ENCODE assay signal across 11 mouse cellular contexts in the genomic region with DNA sequence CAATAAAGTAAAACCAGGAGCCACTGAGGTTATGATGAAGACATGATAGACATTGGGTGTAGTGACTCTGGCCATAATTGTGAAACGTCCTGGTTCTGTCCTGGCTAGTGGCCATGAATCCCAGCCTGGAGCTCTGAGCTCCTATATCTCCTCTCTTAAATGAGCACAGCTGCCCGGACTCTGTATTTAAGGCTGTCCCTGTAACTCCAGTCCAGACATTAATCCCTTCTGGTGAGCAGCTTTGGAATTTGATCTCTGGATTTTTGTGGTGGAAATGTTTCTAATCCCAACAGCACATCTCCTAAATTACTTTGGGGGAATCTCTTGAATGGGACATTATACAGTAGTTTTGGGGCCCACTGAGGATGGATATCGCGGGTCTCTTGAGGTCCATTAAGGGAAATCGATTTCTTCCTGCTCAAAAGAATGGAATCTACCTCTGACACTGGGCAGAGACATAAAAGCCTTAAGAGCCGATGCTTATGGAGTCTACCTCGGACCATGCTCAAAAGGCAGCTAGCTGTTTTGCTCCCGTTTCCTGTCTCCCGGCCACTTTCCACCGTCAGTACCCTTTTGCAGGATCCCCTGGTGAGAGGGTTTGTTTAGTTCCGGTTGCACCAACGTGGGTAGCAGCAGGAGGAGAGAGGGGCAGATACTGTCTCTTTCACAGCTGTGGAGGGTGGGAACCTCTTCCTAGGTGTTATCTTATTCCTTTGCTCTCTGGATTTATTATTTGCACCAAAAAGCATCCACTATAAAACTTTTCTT. TPM values are rescaled to one million over a fixed set of nuclear protein-coding genes. Genes with fewer than 3 reads are reported as not detected.
DNase-seq lines count a peak whose midpoint lies in the region; ATAC-seq and TF ChIP-seq lines count a peak whose summit lies in the region.
"Had no signal": no experiment of that assay in that cellular context is flagged by ENCODE, and none has a peak within 500 bp of the region (broad histone marks: within the 10 kb centered on the region; RNA-seq: fewer than 3 reads in every experiment).

No protein-coding gene starts in this region.

- TF ChIP-seq CTCF in kidney, postnatal 0 days (IDR thresholded peaks at IDR 0.05; ENCODE audit: low read depth) = no peak

- H3K4me2 ChIP-seq in forebrain, embryonic 16.5 days (ENCODE audit: low read length) = no peak overlapping the region
- H3K4me2 ChIP-seq in kidney, postnatal 0 days (ENCODE audit: low read length) = peak overlapping the region; percentile 14; the same call in 1 of the 2 replicates
- H3K4me2 ChIP-seq in hindbrain, embryonic 11.5 days (replicated peaks; ENCODE audit: low read depth, low read length) = peak overlapping the region; percentile 26; the same call in 1 of the 2 replicates
- H3K4me2 ChIP-seq: liver, embryonic 12.5 days had no signal

- no peak overlapping the region for H3K9ac ChIP-seq in forebrain, embryonic 16.5 days (replicated peaks; ENCODE audit: low read depth, low read length)
- no peak overlapping the region for H3K9ac ChIP-seq in kidney, postnatal 0 days (ENCODE audit: low read depth, low read length)
- no peak overlapping the region for H3K9ac ChIP-seq in hindbrain, embryonic 11.5 days (ENCODE audit: low read depth, low read length)
- H3K9ac ChIP-seq: liver, embryonic 12.5 days had no signal

- no peaks in the 10 kb centered on the region for H3K9me3 ChIP-seq in forebrain, embryonic 10.5 days
- H3K9me3 ChIP-seq in forebrain, embryonic 16.5 days (ENCODE audit: control insufficient read depth, low read length) = no peaks in the 10 kb centered on the region
- H3K9me3 ChIP-seq in kidney, postnatal 0 days (replicated peaks; ENCODE audit: low read length) = no peaks in the 10 kb centered on the region
- no peaks in the 10 kb centered on the region for H3K9me3 ChIP-seq in hindbrain, embryonic 11.5 days (ENCODE audit: control insufficient read depth, low read length)
- H3K9me3 ChIP-seq: liver, embryonic 12.5 days; megakaryocyte, embryonic 14.5 days had no signal

- WGBS in forebrain, embryonic 10.5 days = 17% methylated on average over 12 of the region's 12 CpGs
- 28% methylated on average over 12 of the region's 12 CpGs for WGBS in forebrain, embryonic 16.5 days
- WGBS in kidney, postnatal 0 days = 10% methylated on average over 12 of the region's 12 CpGs
- 19% methylated on average over 12 of the region's 12 CpGs for WGBS in hindbrain, embryonic 11.5 days

- peak overlapping the region; percentile 18 for H3K4me3 ChIP-seq in forebrain, embryonic 10.5 days
- no peak overlapping the region for H3K4me3 ChIP-seq in forebrain, embryonic 16.5 days (replicated peaks; ENCODE audit: low read length)
- no peak overlapping the region for H3K4me3 ChIP-seq in kidney, postnatal 0 days (replicated peaks; ENCODE audit: low read depth, low read length)
- H3K4me3 ChIP-seq in hindbrain, embryonic 11.5 days (ENCODE audit: low read depth, low read length) = no peak overlapping the region
- H3K4me3 ChIP-seq: liver, embryonic 12.5 days; megakaryocyte, embryonic 14.5 days had no signal

- peaks cover 41% of the 10 kb centered on the region for H3K27me3 ChIP-seq in forebrain, embryonic 10.5 days (ENCODE audit: poor library complexity, severe bottlenecking)
- H3K27me3 ChIP-seq in forebrain, embryonic 16.5 days (replicated peaks; ENCODE audit: control insufficient read depth, insufficient read depth, low read length) = 0 out of 2 replicates have a peak, but pooled peaks cover 2% of the 10 kb centered on the region
- no peaks in the 10 kb centered on the region for H3K27me3 ChIP-seq in kidney, postnatal 0 days (ENCODE audit: insufficient read depth, low read length)
- no peaks in the 10 kb centered on the region for H3K27me3 ChIP-seq in hindbrain, embryonic 11.5 days (ENCODE audit: control insufficient read depth, insufficient read depth, low read length)

- H3K27ac ChIP-seq in forebrain, embryonic 10.5 days = no peak overlapping the region
- H3K27ac ChIP-seq in forebrain, embryonic 16.5 days (ENCODE audit: low read length) = no peak overlapping the region
- no peak overlapping the region for H3K27ac ChIP-seq in kidney, postnatal 0 days
- peak overlapping the region; percentile 45; the same call in 1 of the 2 replicates for H3K27ac ChIP-seq in hindbrain, embryonic 11.5 days (ENCODE audit: low read depth, low read length)
- H3K27ac ChIP-seq: liver, embryonic 12.5 days had no signal

- intact Hi-C loops in left cerebral cortex, postnatal 4 days (cut with DNase I) = loop anchor here (10.0 kb wide), 1 partner anchor 1617 kb away; no protein-coding TSS in a partner anchor

- no peak for DNase-seq in forebrain, embryonic 10.5 days (ENCODE audit: extremely low spot score, low spot score)
- peak; percentile 80 for DNase-seq in kidney, postnatal 0 days (ENCODE audit: low spot score)
- no peak for DNase-seq in kidney, adult 8-10 months
- peak; percentile 34 for DNase-seq in hindbrain, embryonic 11.5 days (ENCODE audit: low spot score)
- DNase-seq in neural tube, embryonic 10.5 days (ENCODE audit: extremely low spot score, low spot score) = peak; percentile 20
- DNase-seq in left cerebral cortex, adult 8-10 months (ENCODE audit: low spot score in 2 of 2) = no peak
- no peak for DNase-seq in left cerebral cortex, postnatal 4 days
- DNase-seq: right cerebral cortex, adult 18-20 months had no signal

- peaks cover 27% of the 10 kb centered on the region for H3K4me1 ChIP-seq in forebrain, embryonic 10.5 days
- peaks cover 9% of the 10 kb centered on the region for H3K4me1 ChIP-seq in forebrain, embryonic 16.5 days (replicated peaks; ENCODE audit: control insufficient read depth, insufficient read depth, low read length)
- 0 out of 2 replicates have a peak, but pooled peaks cover 5% of the 10 kb centered on the region for H3K4me1 ChIP-seq in kidney, postnatal 0 days (replicated peaks; ENCODE audit: insufficient read depth, low read length)
- H3K4me1 ChIP-seq in hindbrain, embryonic 11.5 days (replicated peaks; ENCODE audit: control insufficient read depth, insufficient read depth, low read length) = peaks cover 8% of the 10 kb centered on the region
- H3K4me1 ChIP-seq: liver, embryonic 12.5 days had no signal

- ATAC-seq in forebrain, embryonic 16.5 days = no peak
- no peak for ATAC-seq in kidney, postnatal 0 days (replicated peaks; ENCODE audit: low FRiP score, low read depth)
- ATAC-seq in hindbrain, embryonic 11.5 days (ENCODE audit: low FRiP score) = no peak
- ATAC-seq: liver, embryonic 12.5 days had no signal

- no peaks in the 10 kb centered on the region for H3K36me3 ChIP-seq in forebrain, embryonic 10.5 days (replicated peaks)
- H3K36me3 ChIP-seq in forebrain, embryonic 16.5 days (ENCODE audit: control insufficient read depth, insufficient read depth) = no peaks in the 10 kb centered on the region
- H3K36me3 ChIP-seq in kidney, postnatal 0 days (ENCODE audit: insufficient read depth, low read length) = no peaks in the 10 kb centered on the region
- no peaks in the 10 kb centered on the region for H3K36me3 ChIP-seq in hindbrain, embryonic 11.5 days (ENCODE audit: control insufficient read depth, insufficient read depth, low read length)
- H3K36me3 ChIP-seq: liver, embryonic 12.5 days had no signal

RNA-seq across cellular contexts. Expression of a gene that starts 41.2 kb away (rescaled TPM):
- 0.36 and 0.40 TPM in 2 replicates for polyA plus RNA-seq in forebrain, embryonic 10.5 days (2016; fragmentation: Nextera tagmentation; extraction: Ambion mirVana)
- 0.73 and 0.80 TPM in 2 replicates for polyA plus RNA-seq in forebrain, embryonic 16.5 days (2015; fragmentation: Nextera tagmentation; extraction: Ambion mirVana)
- polyA plus RNA-seq in kidney, postnatal 0 days (2015; fragmentation: Nextera tagmentation; extraction: Ambion mirVana) = 0.08 and 0.23 TPM in 2 replicates
- 4.6 and 6.8 TPM in 2 replicates for polyA plus RNA-seq in hindbrain, embryonic 11.5 days (2014; fragmentation: Nextera tagmentation; extraction: Ambion mirVana)
- total RNA-seq in left cerebral cortex, adult 8-10 months (2022) = under 1 TPM; 0.35 to 0.67 (median 0.45) TPM
- under 1 TPM; 0.50 to 0.70 TPM for total RNA-seq in left cerebral cortex, postnatal 4 days (2021)
- polyA plus RNA-seq: liver, embryonic 12.5 days had no signal

RNA-seq across cellular contexts. Expression of a gene that starts 47.6 kb away (rescaled TPM):
- 9.7 and 9.9 TPM in 2 replicates for polyA plus RNA-seq in forebrain, embryonic 10.5 days (2016; fragmentation: Nextera tagmentation; extraction: Ambion mirVana)
- 9.3 and 12.2 TPM in 2 replicates for polyA plus RNA-seq in forebrain, embryonic 16.5 days (2015; fragmentation: Nextera tagmentation; extraction: Ambion mirVana)
- polyA plus RNA-seq in kidney, postnatal 0 days (2015; fragmentation: Nextera tagmentation; extraction: Ambion mirVana) = 12.8 and 14.4 TPM in 2 replicates
- 8.4 and 8.6 TPM in 2 replicates for polyA plus RNA-seq in hindbrain, embryonic 11.5 days (2014; fragmentation: Nextera tagmentation; extraction: Ambion mirVana)
- total RNA-seq in left cerebral cortex, adult 8-10 months (2022) = 10 to 100 TPM; 25.6 to 36.0 (median 27.4) TPM
- total RNA-seq in left cerebral cortex, postnatal 4 days (2021) = 10 to 100 TPM; 32.4 to 38.5 TPM

Comparison
In these comparisons a context has a peak if more than half of its experiments do, and no peak if none do; other contexts are left out.
1. DNase-seq: peak in kidney, postnatal 0 days (single experiment), hindbrain, embryonic 11.5 days (single experiment) and neural tube, embryonic 10.5 days (single experiment); none in forebrain, embryonic 10.5 days (single experiment), kidney, adult 8-10 months (0 of 2), left cerebral cortex, adult 8-10 months (0 of 2) and left cerebral cortex, postnatal 4 days (single experiment).